Mouse (Mus musculus): Measurements from ENCODE around the gene Cfap61.

Cfap61 gene

DNA sequence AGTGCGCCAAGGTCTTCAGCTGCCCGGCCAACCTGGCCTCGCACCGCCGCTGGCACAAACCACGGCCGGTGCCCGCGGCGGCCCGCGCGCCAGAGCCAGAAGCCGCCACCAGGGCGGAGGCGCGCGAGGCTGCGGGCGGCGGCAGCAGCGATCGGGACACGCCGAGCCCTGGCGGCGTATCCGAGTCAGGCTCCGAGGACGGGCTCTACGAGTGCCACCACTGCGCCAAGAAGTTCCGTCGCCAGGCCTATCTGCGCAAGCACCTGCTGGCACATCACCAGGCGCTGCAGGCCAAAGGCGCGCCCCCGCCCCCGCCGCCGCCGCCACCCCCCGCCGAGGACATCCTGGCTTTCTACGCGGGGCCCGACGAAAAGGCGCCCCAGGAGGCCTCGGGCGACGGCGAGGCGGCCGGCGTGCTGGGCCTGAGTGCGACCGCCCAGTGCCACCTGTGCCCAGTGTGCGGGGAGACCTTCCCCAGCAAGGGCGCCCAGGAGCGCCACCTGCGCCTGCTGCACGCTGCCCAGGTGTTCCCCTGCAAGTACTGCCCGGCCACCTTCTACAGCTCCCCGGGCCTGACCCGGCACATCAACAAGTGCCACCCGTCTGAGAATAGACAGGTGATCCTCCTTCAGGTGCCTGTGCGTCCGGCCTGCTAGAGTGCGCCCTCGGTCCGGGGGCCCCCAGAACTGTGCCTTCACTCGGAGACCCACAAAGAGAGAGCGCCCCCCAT lies 288.8 kb downstream of the Cfap61 start:
- DNase-seq, result peak; percentile 13

DNA sequence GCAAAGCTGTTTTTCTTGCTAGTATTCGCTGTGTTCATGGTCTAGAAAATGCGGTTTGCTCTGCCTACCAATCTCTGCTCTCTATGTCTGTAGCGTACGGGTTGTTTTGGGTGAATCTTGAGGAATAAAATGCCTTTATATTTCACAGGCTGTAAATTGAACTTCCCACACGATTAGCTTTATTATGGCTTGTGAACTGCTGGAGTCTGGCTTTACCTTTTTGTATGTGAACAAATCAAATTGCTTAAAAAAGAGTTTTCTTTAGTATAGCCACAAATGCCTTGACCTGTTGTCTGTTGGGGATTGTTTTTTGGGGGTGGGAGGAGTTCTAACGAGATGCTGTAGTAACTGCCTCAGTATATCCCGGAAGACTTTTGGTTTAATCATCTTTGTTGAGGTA lies 289.6 kb downstream of the Cfap61 start:
- DNase-seq, result no peak

DNA sequence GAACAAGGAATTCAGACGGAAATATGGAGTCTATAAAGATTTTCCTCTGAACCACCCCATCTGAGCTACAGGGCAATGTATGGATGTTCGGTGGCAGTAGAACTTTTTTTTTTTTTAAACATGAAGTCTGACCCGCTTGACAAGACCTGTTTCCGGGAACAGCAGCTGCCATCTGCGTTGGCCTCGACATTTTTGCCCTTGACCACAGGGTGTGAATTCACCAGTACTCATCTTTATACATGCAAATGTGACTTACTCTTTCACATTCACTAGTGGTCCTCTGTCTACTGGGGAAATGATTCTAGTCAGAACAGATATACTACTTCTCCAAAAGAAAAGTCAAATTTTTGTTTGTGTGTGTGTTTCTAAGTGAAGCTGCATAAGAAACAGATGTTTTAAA lies 291.2 kb downstream of the Cfap61 start:
- DNase-seq, result no peak

DNA sequence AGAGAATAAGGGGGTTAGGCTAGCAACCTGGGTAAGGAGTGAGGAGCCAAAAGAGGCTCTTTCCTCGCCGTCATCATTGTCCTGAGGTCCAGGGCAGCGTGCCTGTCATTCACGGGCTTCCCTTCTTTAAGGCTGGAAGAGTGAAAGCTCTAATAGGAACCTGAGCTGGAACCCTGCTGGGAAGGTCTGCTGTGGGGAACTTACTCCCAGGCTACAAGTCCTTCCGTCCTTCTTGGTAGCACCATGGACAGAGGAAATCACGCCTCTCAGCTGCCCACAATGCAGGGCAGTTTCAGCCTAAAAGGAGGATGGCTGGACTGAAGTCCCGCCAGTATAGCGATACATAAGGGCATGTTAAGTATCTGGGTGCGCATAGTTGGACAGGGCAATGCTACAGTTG lies 291.9 kb downstream of the Cfap61 start:
- peak; percentile 82 for DNase-seq

DNA sequence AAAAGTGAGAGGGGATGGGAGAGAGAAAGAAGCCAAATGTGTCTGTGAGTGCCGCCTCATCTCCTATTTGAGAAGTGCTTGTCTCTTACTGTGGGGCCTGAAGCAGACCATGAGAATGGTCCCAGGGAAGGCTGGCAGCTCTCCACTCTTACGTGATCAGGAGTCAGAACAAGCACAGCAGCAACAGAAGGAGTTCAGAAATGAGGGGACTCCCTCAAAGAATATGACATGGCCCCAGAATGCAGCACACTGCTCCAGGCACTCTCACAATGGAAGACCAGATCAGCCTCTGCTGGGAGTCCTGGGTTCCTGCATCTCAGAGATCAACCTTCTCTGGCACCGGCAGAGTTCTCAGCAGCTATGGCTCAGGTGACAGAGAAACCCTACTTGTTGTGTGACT lies 293.1 kb downstream of the Cfap61 start:
- DNase-seq, result no peak

DNA sequence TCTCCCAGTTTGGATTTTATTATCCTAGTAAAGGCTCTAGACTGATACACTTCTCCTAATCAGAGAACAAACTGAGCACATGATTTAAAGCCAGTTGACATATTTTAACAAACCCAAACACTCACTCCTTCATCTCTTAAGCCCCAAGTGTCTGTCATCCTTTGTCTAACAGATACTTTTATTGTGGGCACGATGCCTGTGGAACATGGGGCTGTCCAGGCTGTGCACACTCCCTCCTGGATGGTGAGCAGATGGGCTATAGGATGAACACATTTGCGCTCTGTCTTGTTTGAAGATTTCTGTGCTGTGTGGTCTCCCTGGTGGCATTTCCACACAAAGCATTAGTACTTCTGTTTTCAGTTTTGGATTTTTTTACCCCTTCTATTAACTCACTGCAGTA lies 293.9 kb downstream of the Cfap61 start:
- no peak for DNase-seq

DNA sequence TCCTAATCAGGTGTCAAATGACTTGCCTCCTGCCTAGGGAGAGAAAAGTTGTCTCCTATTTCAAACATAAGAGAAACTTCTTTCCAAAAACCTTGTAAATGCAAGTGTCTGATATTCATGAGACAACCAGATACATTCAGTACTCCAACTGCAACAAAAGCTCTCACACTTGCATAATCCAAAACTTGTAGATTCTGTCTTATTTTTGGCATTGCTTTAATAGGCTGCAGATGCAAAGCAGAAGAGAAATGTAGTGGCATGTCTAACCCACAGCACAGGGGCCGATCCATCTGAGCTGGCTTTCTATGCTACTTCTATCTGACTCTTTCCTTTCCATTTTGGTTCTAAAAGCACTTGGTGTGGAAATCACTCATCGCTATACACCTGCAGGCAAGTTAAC lies 296.9 kb downstream of the Cfap61 start:
- DNase-seq, result no peak

DNA sequence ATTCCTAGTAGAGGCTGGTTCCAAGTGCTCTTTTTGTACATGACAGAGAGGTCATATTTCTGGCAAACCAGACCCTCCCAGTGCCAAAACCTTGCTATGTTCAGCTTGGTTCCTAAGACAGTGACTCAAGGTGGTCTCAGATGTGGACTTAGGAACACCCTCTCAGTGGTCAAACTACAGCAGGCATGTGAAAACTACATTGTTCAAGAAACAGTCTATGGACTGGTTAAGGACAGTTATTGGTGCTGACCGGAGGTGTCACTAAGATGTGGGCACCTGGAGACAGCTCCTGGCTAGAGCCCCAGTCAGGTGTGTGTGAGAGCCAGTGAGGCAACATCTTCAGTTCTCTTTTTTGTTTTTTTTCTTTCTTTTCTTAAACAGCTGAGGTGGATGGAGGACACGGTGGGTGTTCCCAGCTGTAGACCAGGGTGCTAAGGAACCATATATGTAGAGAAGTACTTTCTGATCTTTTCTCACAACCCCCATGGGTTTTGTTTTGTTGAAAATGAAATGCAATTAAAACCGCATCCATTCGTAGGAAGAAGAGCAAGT lies 304.7 kb downstream of the Cfap61 start:
- no peak for DNase-seq

DNA sequence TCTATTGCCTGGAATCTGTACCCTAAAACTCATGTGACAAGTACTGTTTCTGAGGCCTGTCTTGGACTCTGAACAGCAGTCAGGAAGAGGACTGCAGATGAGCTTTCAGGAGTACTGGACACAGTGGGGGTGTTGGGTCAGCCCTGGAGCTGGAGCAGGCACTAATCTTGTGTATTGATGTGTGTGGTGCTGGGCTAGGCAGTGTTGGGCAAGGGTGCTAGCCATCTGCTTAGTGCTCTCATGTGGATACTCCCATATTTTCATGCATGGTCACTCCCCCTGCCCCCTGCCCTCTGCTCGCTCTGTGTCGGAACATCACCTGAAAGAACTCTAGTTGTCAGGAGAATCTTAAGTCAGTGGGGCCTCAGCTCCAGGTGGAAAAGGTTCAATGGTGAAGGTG lies 309.5 kb downstream of the Cfap61 start:
- no peak for DNase-seq

DNA sequence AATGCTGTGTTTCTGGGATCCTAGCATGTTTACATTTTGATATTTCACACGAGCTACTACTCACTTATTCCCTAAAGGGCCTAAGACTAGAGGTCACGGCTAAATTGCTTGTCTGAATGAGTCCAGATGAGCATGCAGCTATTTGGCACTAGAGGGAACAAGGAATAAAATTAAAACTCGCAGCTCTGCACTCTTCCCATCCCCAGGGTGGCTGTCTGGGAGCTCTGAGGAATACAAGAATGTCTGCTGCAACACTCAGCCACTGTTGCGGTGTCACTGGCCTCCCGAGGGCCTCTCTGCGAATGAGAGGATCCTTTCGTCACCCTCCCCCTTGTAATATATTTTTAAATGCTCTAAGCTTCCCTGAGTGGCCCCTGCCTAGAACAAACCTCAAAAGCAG lies 310.8 kb downstream of the Cfap61 start:
- no peak for DNase-seq

DNA sequence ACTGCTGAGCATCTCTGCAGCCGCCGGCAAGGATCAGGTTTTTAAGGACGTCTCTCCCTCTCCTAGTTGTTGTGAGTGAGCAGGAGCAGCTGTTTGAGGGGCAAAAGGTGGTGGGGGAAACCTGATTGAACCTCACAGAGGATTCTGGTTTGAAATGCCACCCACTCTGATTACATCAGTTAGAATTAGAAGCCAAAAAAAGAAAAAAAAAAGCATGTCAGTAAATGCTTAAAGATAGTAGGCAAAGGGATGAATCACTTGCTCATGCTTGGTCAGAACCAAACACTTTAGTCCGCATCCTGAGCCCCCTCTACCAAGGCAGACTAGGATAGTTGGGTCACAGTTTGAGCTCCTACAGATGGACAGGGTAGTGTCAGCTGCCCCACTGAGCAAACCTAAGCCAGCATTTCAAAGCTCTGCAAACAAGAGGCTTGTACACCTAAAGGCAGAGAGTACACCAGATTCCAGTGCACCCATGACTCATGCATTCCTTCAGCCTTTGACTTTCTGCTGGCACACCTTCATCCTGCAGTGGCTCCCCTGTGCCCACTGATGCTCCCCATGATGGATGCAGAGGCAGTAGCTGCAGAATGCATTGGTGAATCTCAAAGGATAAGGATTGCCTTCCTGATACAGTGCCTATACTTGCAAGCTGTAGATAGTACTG lies 312.0 kb downstream of the Cfap61 start:
- DNase-seq, result no peak

DNA sequence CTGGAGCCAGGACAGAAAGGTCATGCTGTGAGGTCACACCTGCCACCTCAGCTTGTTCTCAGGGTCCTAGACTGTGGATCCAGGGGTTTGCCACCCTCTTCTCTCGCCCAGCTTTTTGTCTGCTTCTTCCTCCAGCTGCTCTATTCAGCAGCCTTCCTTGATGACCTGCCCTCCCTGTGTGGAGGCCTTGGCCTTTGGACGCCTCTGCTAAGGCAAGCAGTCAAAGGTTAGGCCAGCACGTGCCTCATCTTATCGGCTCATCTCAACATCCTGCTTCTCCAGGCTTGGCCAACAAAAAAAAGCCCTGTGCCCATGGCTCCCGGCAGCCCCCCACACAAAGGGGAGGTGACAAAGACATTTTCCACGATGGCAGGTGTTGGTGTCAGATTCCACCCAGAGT lies 313.0 kb downstream of the Cfap61 start:
- DNase-seq, result no peak

DNA sequence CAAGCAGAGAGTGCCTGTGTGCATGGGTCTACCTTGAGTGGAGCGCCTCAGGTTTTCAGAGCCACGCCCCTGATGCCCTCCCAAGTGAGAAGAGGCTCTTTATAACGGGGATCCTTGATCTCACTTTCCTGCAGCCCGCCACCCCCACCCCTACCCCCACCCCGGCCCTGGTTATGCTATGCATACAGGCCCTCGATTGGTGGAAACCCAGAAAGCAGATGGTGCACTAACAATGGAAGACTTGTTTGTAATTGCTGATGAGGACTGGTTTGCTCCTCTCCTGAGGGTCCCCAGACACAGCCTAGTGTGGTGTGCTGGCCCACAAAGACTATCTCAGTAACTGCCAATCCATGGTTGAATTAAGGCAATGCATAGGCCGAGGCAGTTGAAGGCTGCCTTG lies 314.4 kb downstream of the Cfap61 start:
- DNase-seq, result no peak

DNA sequence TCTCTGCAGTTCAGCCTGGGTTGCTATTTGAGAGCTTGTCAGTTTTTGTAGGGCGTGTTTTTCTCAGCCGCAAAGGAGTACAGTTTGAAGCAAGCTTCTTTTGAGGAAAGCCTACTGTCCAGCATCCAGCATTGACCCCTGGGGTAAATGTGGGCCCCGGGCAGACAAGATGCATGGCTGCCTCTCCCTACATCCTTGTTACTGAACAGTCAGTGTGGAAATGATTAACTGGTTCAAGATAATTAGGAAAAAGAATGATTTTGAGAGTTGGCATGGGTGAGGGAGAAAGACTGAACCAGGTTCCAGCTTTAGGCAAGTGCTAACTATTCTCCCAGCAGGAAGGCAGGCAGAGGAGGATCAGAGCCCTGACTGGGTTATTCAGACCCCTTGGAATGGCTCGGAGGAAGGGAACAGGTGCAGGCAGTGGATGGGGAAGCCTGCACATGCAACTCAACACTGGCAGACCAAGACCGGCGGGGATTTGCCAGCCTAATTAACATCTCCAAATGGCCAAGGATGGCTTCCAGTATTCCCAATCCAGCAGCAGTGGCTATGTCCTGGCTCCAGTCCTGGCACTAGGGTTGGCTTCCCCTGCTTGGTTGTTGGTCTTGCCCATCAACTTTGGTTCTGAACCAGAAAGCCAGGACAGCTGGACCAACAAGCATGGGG lies 315.8 kb downstream of the Cfap61 start:
- DNase-seq, result no peak

DNA sequence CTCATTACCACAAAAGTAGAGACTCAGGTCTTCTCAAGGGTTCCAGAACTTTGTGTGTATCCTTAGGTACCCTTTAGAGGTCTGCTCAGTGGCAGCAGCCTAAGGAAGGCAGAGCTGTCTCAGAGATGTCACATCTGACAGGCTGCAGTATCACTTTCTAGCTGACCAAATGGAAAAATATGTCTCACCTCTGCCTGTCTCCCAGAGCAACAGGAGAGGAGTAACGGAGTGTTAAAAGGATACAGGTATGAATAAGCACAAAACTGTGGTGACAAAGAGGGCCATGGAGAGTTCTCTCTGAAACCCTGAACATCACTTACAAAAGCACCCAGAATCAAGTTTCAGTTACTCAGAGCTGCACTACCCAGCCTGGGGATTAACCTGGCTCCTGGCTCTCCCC lies 319.8 kb downstream of the Cfap61 start:
- DNase-seq, result no peak

DNA sequence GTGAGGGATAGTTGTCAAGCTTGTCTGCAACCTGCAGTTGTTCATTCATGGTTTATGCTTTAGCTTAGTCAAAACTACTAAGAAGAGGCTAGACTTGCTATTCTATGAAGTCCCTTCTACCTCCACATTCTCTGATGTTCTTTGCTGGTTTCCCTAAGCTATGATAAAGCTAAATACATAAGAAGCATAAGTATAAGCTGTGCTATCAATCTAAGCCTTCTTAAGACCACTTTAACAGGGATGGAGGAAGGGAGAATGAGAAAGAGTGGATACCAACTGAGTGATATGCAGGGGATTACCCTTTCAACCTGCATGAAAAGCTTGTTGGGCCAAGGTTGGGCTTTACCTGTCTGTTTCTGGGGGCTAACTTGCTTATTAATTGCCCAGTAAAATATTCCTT lies 321.1 kb downstream of the Cfap61 start:
- DNase-seq, result no peak

DNA sequence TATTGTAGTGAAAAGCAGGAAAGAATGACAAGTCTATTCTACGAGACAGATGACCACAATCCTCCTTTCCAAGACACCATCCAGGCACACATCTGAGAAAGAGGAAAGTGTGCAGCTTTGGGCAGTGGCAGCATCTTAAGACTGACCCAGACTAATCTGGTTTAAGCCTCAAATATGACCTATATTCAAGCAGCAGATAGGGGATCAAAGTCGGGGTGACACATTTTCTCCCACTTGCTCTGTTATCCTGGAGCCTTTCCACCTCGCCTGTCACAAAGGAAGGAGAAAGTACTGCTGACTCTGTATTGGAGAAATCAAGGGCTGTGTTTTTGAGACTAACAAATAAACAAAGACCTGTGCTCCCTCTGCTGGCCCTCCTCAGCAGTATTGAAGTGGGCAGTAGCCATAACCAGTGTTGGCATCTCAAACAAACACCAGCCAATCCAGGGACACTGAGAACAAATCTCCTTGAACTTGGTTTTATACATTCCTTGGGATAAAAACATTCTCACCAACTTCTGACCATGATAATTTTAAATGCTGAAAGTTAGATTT lies 321.8 kb downstream of the Cfap61 start:
- DNase-seq, result peak; percentile 33

DNA sequence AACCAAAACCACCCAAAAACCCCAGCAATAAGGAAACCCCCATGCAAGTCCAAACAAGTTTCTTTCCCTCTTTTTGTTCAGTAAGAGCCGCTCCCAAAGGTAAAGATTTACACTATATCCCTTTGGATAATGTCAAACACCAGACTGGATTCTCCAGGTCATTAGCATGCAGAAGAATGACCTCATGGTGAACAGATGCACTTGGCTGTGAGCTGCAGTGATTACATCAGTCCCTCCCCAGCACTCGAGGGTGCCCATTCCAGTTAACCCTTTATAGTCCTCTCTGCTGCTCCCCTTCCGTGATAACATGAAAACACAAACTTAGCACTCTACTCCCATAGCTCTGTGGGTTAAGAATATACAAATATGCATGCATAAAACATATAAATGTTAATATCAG lies 322.5 kb downstream of the Cfap61 start:
- no peak for DNase-seq

DNA sequence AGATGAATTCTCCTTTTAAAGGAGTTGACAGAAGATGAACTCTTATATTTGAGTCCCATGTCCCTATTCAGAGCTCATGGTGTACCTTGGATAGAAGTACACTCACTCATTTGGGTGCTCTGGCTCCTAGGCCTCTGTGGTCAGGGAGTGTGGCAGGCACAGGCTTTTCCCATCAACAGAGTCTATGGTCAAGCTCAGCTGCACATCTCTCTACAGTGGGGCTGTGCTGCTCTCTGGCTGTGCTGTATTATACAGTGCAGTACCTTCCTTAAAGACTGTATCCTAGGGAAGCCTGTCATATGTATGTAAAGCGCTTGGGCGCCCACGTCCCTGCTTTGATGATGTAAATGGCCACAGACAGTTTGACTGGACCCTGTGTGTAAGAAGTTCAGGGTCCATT lies 323.0 kb downstream of the Cfap61 start:
- no peak for DNase-seq

DNA sequence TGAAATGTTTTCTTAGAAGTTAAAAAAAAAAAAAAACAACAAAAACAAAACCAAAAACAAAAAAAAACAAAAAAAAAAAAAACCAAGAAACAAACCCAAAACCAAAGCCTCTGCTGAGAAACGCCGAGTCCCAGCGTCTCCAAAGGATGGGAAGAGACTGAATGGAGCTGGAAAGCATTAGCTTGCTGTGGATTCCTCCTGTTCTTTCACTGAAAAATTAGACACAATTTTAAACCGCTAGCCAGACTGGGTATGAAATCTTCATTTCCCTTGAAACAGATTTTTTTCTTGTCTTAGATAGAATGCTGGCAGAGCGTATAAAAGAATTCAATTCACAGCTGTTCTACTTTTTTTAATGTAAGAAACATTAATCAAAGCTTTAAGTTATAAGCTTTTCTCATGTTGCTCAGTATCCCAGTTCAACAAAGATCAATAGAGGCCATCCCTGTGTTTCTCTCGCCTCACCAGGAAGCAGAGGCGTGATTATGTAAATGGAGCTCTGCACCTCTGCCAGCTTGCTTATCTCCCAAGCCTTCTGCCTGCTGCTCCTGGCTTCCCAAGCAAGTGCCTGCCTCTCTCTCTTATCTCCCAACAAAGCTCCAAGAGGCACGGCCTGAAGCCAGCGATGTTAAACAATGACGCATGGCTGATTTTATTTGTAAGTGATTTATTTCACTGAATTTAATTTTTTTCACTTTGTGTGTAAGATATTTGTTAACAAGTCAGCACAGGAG lies 324.3 kb downstream of the Cfap61 start:
- DNase-seq, result no peak

DNA sequence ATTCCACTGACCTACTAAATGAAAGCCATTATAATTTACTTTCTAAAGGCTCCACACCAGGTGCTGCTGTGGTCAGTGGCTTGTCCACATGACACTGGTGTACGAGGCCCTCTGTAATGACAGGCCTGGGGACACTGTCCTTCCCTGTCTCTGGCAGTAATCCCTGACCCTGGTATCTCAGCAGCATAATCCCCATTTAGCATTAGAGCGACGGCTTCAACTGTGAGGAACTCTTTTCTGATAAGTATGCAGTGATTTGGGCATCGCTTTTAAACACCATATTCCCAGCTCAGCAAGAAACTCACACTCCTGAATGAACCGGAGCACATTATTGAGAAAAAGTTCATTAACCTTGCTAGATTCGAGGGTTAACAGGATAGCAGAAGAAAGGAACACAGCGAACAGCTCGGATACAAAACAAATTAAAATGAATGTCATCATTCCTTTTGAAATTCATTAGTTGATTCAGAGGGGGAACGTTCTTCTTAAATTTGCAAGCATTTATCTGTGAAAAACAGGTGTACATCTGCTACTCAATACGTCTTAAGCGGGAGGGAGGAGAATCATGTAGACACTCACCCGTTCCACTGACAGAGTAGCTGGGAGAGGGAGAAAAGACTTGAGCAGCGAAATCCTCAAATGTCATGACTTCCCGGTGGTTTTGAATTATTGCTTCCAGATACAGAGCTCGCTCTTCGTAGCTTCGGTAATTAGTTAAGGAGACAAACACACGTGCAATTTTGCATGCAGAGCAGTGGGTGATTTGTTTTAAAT lies 325.4 kb downstream of the Cfap61 start:
- no peak for DNase-seq

DNA sequence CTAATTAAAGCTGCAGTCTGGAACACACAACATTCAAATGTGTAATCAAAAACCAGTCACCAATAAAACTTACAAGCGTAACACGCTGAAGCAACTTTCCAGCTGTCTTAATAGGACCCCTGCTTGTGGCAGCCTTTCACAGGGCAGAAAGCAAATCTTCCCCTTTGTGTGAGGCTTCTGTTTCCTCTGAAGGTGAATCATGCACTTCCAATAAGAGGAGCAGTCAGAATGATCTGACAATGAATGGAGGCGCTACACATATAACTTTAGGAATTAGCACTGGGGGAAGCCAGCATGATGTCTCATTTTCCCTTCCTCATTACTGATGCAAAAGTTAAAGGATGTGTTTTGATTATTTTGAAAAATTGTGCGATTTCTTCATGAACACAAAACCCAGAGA lies 326.6 kb downstream of the Cfap61 start:
- DNase-seq, result no peak
